Mouse (Mus musculus) heart, embryonic 14.5 days (tissue): ENCODE measurements at regions not wholly inside any gene's neighbourhood (a gene's known extent, or its start where the extent isn't known, plus 50 kb on each side); places are given as distances from the start of the nearest gene placed in this dataset.

Experiments
- ATAC-seq: fragments of 200-750 bp; cut with Nextera tagmentation; 2 replicates; pipeline ENCODE4 v1.8.0; 2017; ENCODE audit warnings: low read depth, moderate TSS enrichment; ENCODE audit not compliant: insufficient number of reproducible peaks, insufficient read depth, low FRiP score
- H3K27ac ChIP-seq, 2 experiments: fragments of 200-500 bp in 1 of 2; fragments of 300-500 bp in 1 of 2; sonication (generic) in 1 of 2; replicated peaks in 1 of 2; 2 replicates each; pipeline ENCODE4 v1.5.1; 2012 to 2014; ENCODE audit warnings: low read depth in 2 of 2, low read length in 2 of 2, control low read depth in 1 of 2, mild to moderate bottlenecking in 1 of 2, mixed read lengths in 1 of 2; ENCODE audit not compliant: control insufficient read depth in 1 of 2, insufficient read depth in 1 of 2
- H3K27me3 ChIP-seq: fragments of 300-500 bp; sonication (generic); 2 replicates; pipeline ENCODE4 v1.6.1; 2014; ENCODE audit warnings: mild to moderate bottlenecking, low read length, control low read depth; ENCODE audit not compliant: control insufficient read depth, insufficient read depth
- H3K36me3 ChIP-seq: fragments of 300-500 bp; sonication (generic); 2 replicates; pipeline ENCODE4 v1.6.1; 2014; ENCODE audit warnings: mild to moderate bottlenecking, control low read depth, low read length, mixed read lengths; ENCODE audit not compliant: control insufficient read depth, insufficient read depth
- H3K4me1 ChIP-seq, 2 experiments: fragments of 200-500 bp in 1 of 2; fragments of 300-500 bp in 1 of 2; sonication (generic) in 1 of 2; 2 replicates each; pipeline ENCODE4 v1.6.1; 2012 to 2014; ENCODE audit warnings: low read length in 2 of 2, control low read depth in 1 of 2, mixed read lengths in 1 of 2; ENCODE audit not compliant: control insufficient read depth in 2 of 2, insufficient read depth in 2 of 2
- H3K4me2 ChIP-seq: fragments of 300-500 bp; sonication (generic); 2 replicates; pipeline ENCODE4 v1.6.1; 2014; ENCODE audit warnings: mild to moderate bottlenecking, low read length
- H3K4me3 ChIP-seq, 2 experiments: fragments of 200-500 bp in 1 of 2; fragments of 300-500 bp in 1 of 2; sonication (generic) in 1 of 2; 2 replicates each; pipeline ENCODE4 v1.5.1; 2012 to 2014; ENCODE audit warnings: low read length in 2 of 2, mild to moderate bottlenecking in 2 of 2, control low read depth in 1 of 2, low read depth in 1 of 2, moderate library complexity in 1 of 2; ENCODE audit not compliant: control insufficient read depth in 1 of 2, insufficient read depth in 1 of 2
- H3K9ac ChIP-seq: fragments of 300-500 bp; sonication (generic); 2 replicates; pipeline ENCODE4 v1.6.1; 2014; ENCODE audit warnings: mild to moderate bottlenecking, low read length
- H3K9me3 ChIP-seq: fragments of 300-500 bp; sonication (generic); 2 replicates; pipeline ENCODE4 v1.6.1; 2016; ENCODE audit warnings: low read length, control low read depth; ENCODE audit not compliant: control insufficient read depth
- WGBS: fragments of 180-500 bp; shearing (Covaris S2); extraction: QIAGEN DNeasy Blood & Tissue Kit; methylation state at CpG from one replicate; pipeline ENCODE4 v1.1.7; 2014; 5-methylcytosine and 5-hydroxymethylcytosine counted together

- ATAC-seq, result no peak
- Histone ChIP-seq H3K4me1 (no peaks in the 10 kb centered on the region), H3K4me2 (no peak overlapping the region), H3K4me3 (no peak overlapping the region), H3K27me3 (no peaks in the 10 kb centered on the region), H3K27ac (no peak overlapping the region), H3K9me3 (no peaks in the 10 kb centered on the region), H3K36me3 (no peaks in the 10 kb centered on the region), H3K9ac (no peak overlapping the region)
- WGBS, result 22% methylated on average over 3 of the region's 3 CpGs
These were observed 68.8 kb upstream of the Col8a1 start for GRCm38 (mm10) chr16:57823329-57823728.

- H3K27me3 ChIP-seq, result no peaks in the 10 kb centered on the region
- H3K9me3 ChIP-seq, result no peaks in the 10 kb centered on the region
- H3K27ac ChIP-seq, result no peak overlapping the region
- H3K36me3 ChIP-seq, result no peaks in the 10 kb centered on the region
- no peak overlapping the region for H3K9ac ChIP-seq
- no peak overlapping the region for H3K4me3 ChIP-seq
- no peaks in the 10 kb centered on the region for H3K4me1 ChIP-seq
- no peak for ATAC-seq
- H3K4me2 ChIP-seq, result no peak overlapping the region
These were observed 90.9 kb upstream of the Col8a1 start for GRCm38 (mm10) chr16:57845416-57845815.

GRCm38 (mm10) chr16:57846386-57846785 is 91.8 kb upstream of the Col8a1 start:
- H3K4me3 ChIP-seq, result no peak overlapping the region
- H3K27ac ChIP-seq, result no peak overlapping the region
- no peak for ATAC-seq
- H3K36me3 ChIP-seq, result no peaks in the 10 kb centered on the region
- H3K27me3 ChIP-seq, result no peaks in the 10 kb centered on the region
- H3K9me3 ChIP-seq, result no peaks in the 10 kb centered on the region
- H3K9ac ChIP-seq, result no peak overlapping the region
- 13% methylated on average over 3 of the region's 3 CpGs for WGBS
- no peaks in the 10 kb centered on the region for H3K4me1 ChIP-seq
- H3K4me2 ChIP-seq, result no peak overlapping the region

GRCm38 (mm10) chr16:57851854-57852253 is 97.3 kb upstream of the Col8a1 start:
- no peak overlapping the region for H3K4me2 ChIP-seq
- H3K4me1 ChIP-seq, result no peaks in the 10 kb centered on the region
- H3K4me3 ChIP-seq, result no peak overlapping the region
- WGBS, result 55% methylated on average over 2 of the region's 2 CpGs
- H3K9ac ChIP-seq, result no peak overlapping the region
- no peaks in the 10 kb centered on the region for H3K27me3 ChIP-seq
- no peaks in the 10 kb centered on the region for H3K36me3 ChIP-seq
- no peaks in the 10 kb centered on the region for H3K9me3 ChIP-seq
- no peak overlapping the region for H3K27ac ChIP-seq
- no peak for ATAC-seq

- ATAC-seq, result no peak
These were observed 98.4 kb upstream of the Col8a1 start for GRCm38 (mm10) chr16:57852838-57853460.

GRCm38 (mm10) chr16:57853751-57854150 is 99.2 kb upstream of the Col8a1 start:
- no peak overlapping the region for H3K4me2 ChIP-seq
- H3K4me3 ChIP-seq, result no peak overlapping the region
- H3K27me3 ChIP-seq, result no peaks in the 10 kb centered on the region
- H3K36me3 ChIP-seq, result no peaks in the 10 kb centered on the region
- ATAC-seq, result no peak
- WGBS, result 57% methylated on average over 3 of the region's 3 CpGs
- peaks cover 0 to 11% of the 10 kb centered on the region in 2 experiments; a peak in 2 of 4 replicates for H3K4me1 ChIP-seq
- H3K9ac ChIP-seq, result no peak overlapping the region
- no peak overlapping the region for H3K27ac ChIP-seq
- H3K9me3 ChIP-seq, result no peaks in the 10 kb centered on the region

More at GRCm38 (mm10) chr16:57852838-57853460, 98.4 kb upstream of the Col8a1 start:
- Histone ChIP-seq H3K36me3 (no peaks in the 10 kb centered on the region), H3K4me3 (no peak overlapping the region), H3K4me1 (peaks cover 0 to 3% of the 10 kb centered on the region in 2 experiments; a peak in 1 of 4 replicates), H3K27ac (no peak overlapping the region), H3K27me3 (no peaks in the 10 kb centered on the region), H3K9me3 (no peaks in the 10 kb centered on the region), H3K9ac (no peak overlapping the region), H3K4me2 (no peak overlapping the region)
- 54% methylated on average over 3 of the region's 3 CpGs for WGBS

- H3K4me2 ChIP-seq, result no peak overlapping the region
- ATAC-seq, result no peak
- H3K9me3 ChIP-seq, result no peaks in the 10 kb centered on the region
- no peak overlapping the region for H3K4me3 ChIP-seq
- no peak overlapping the region for H3K9ac ChIP-seq
- H3K4me1 ChIP-seq, result peaks cover 0 to 14% of the 10 kb centered on the region in 2 experiments; a peak in 2 of 4 replicates
- WGBS, result 26% methylated on average over 1 of the region's 1 CpGs
- no peaks in the 10 kb centered on the region for H3K27me3 ChIP-seq
- no peak overlapping the region for H3K27ac ChIP-seq
- no peaks in the 10 kb centered on the region for H3K36me3 ChIP-seq
These were observed 102.5 kb upstream of the Col8a1 start for GRCm38 (mm10) chr16:57857071-57857470.
